Mouse (Mus musculus) adrenal gland, postnatal 4 days (tissue): ENCODE data around the gene 4930590J08Rik. TPM values are rescaled to one million over a fixed set of nuclear protein-coding genes. Genes with fewer than 3 reads are reported as not detected.
A peak's percentile ranks its signal among the peaks of the same experiment; 100 is the strongest.

ENCODE experiments used
- DNase-seq, 2 experiments: peaks; one replicate each; pipeline ENCODE4 v3.0.0; 2021 to 2022; ENCODE audit warnings: low spot score in 2 of 2, mixed read lengths in 2 of 2
- total RNA-seq, 2 experiments: library from RNA; stranded (reverse); gene quantifications; 2 replicates each; pipeline ENCODE4 v1.2.3; 2021

Gene 4930590J08Rik
- total RNA-seq, 2 experiments from 2014 or later = 1.6 to 2.2 TPM

- no peak for DNase-seq
Measured at GRCm38 (mm10) chr6:91960028-91960811, 57.6 kb downstream of the 4930590J08Rik start.

GRCm38 (mm10) chr6:91963429-91963828, 60.8 kb downstream of the 4930590J08Rik start:
- no peak for DNase-seq

GRCm38 (mm10) chr6:91965060-91965459, 62.5 kb downstream of the 4930590J08Rik start:
- no peak for DNase-seq

- DNase-seq = no peak
Measured at GRCm38 (mm10) chr6:91966006-91966405, 63.4 kb downstream of the 4930590J08Rik start.

GRCm38 (mm10) chr6:91972201-91972646, 69.6 kb downstream of the 4930590J08Rik start:
- DNase-seq = peak in 1 of 2 experiments; percentile 29

- DNase-seq = no peak
Measured at GRCm38 (mm10) chr6:91973972-91974371, 71.4 kb downstream of the 4930590J08Rik start.

GRCm38 (mm10) chr6:91978371-91979300, 76.0 kb downstream of the 4930590J08Rik start, which contains the start of gene Fgd5:
Gene Fgd5, plus strand, starts transcription at chr6:91978878.
- no peak for DNase-seq

GRCm38 (mm10) chr6:91979301-91979996, 76.8 kb downstream of the 4930590J08Rik start:
- no peak for DNase-seq

GRCm38 (mm10) chr6:91980011-91980410, 77.4 kb downstream of the 4930590J08Rik start:
- DNase-seq = no peak

GRCm38 (mm10) chr6:91990101-91990500, 87.5 kb downstream of the 4930590J08Rik start:
- no peak for DNase-seq

GRCm38 (mm10) chr6:91992823-91993222, 90.2 kb downstream of the 4930590J08Rik start:
- no peak for DNase-seq

- no peak for DNase-seq
Measured at GRCm38 (mm10) chr6:91993795-91994505, 91.3 kb downstream of the 4930590J08Rik start.

GRCm38 (mm10) chr6:91996072-91996471, 93.5 kb downstream of the 4930590J08Rik start:
- DNase-seq = no peak

Other genes starting within 250 kb of the 4930590J08Rik start
- gene Slc6a6, start 218.8 kb upstream of the 4930590J08Rik start, total RNA-seq = 100 to 1,000 TPM; 314 to 322 TPM
- 1 to 10 TPM; 2.1 to 2.8 TPM for gene Grip2, start 75.6 kb upstream of the 4930590J08Rik start, total RNA-seq
- gene Ccdc174, start 24.8 kb upstream of the 4930590J08Rik start, total RNA-seq = 10 to 100 TPM; 29.8 to 31.3 TPM
- 10 to 100 TPM; 23.7 to 25.8 TPM for gene Fgd5, start 76.1 kb downstream of the 4930590J08Rik start, total RNA-seq
- gene Nr2c2, start 188.6 kb downstream of the 4930590J08Rik start, total RNA-seq = 10 to 100 TPM; 60.3 to 62.9 TPM